Mouse (Mus musculus): ENCODE data around the gene Nkx2-1. TPM values are rescaled to one million over a fixed set of nuclear protein-coding genes. Genes with fewer than 3 reads are reported as not detected.

Gene Nkx2-1
- total RNA-seq (2014; rRNA removed) (not detected in 2 replicates), polyA plus RNA-seq (2012; rRNA removed) (0.04 TPM in 1 of 2 replicates, not detected in the other)

DNA sequence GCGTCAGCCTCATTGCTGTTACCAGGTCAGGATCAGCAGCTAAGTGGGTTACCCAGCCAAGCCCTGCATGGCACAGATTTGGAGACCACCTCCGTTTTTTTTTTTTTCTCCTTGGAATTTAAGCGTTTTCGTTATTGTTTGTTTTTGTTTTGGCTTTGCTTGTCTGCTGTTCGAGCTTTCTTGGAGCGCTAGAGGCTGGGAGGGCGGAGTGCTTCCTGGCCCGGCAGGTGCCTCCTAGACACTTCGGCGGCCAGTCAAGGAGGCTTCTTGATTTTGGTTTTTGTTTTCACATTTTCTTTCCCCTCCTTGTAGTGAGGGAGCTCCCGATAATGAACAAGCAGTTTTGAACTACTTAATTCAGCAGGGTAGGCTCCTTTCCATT, at the start of gene Nkx2-1:
Nkx2-1 (minus strand) TSS at position 25 of the 382 bp plus-strand sequence.
- no peak for DNase-seq (ENCODE audit: extremely low read depth, low read depth, low spot score)
- TF ChIP-seq POLR2A (IDR thresholded peaks at IDR 0.05; ENCODE audit: extremely low read depth, insufficient read depth, low read length) (no peak), CTCF (IDR thresholded peaks at IDR 0.05; ENCODE audit: low read depth, low read length) (no peak)
- H3K36me3 ChIP-seq (ENCODE audit: control insufficient read depth, insufficient read depth, low read length): no peaks in the 10 kb centered on the region
- no peak within 1 kb of the TSS for H3K9ac ChIP-seq (ENCODE audit: low read depth, low read length)
- H3K4me3 ChIP-seq (ENCODE audit: insufficient read depth, low read depth, low read length): no peak within 1 kb of the TSS
- no peak within 1 kb of the TSS for H3K27ac ChIP-seq (replicated peaks; ENCODE audit: insufficient read depth, low read depth, low read length)
- peaks cover 40% of the 10 kb centered on the region for H3K27me3 ChIP-seq (ENCODE audit: control insufficient read depth, insufficient read depth, low read length)
- WGBS: 6% methylated on average over 11 of the region's 11 CpGs
- H3K4me1 ChIP-seq (ENCODE audit: control insufficient read depth, insufficient read depth, low read length): peaks cover 2% of the 10 kb centered on the region; the same call in 1 of the 2 replicates
- H3K79me2 ChIP-seq (ENCODE audit: control insufficient read depth, insufficient read depth, low read length): no peaks in the 10 kb centered on the region

DNA sequence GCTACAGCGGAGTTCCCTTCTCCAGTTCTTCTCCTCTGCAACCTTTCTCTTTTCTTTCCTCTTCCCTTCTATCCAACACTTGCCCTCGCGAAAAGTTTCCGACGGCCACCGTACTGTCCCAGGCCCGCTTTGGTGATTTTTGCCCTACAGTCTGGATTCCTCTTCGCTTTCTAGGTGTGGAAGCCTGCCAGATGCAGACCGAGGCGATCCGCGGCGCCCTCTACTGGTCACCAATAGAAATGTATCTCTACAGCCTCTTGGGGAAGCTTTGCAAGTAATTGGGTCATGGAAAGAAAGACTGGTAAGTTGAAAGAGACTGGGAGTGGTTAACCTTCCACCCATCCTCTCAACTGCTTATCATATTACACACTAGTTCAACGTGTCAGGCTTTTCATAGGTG, 4.4 kb upstream of the Nkx2-1 start:
- H3K9ac ChIP-seq (ENCODE audit: low read depth, low read length): no peak overlapping the region
- H3K4me3 ChIP-seq (ENCODE audit: insufficient read depth, low read depth, low read length): no peak overlapping the region
- DNase-seq (ENCODE audit: extremely low read depth, low read depth, low spot score): peak; percentile 59
- H3K79me2 ChIP-seq (ENCODE audit: control insufficient read depth, insufficient read depth, low read length): no peaks in the 10 kb centered on the region
- no peaks in the 10 kb centered on the region for H3K36me3 ChIP-seq (ENCODE audit: control insufficient read depth, insufficient read depth, low read length)
- no peaks in the 10 kb centered on the region for H3K4me1 ChIP-seq (ENCODE audit: control insufficient read depth, insufficient read depth, low read length)
- no peak for TF ChIP-seq POLR2A (IDR thresholded peaks at IDR 0.05; ENCODE audit: extremely low read depth, insufficient read depth, low read length)
- TF ChIP-seq CTCF (IDR thresholded peaks at IDR 0.05; ENCODE audit: low read depth, low read length): peak; percentile 86
- no peak overlapping the region for H3K27ac ChIP-seq (replicated peaks; ENCODE audit: insufficient read depth, low read depth, low read length)
- H3K27me3 ChIP-seq (ENCODE audit: control insufficient read depth, insufficient read depth, low read length): peaks cover 18% of the 10 kb centered on the region; the same call in 1 of the 2 replicates
- WGBS: 1% methylated on average over 14 of the region's 14 CpGs

DNA sequence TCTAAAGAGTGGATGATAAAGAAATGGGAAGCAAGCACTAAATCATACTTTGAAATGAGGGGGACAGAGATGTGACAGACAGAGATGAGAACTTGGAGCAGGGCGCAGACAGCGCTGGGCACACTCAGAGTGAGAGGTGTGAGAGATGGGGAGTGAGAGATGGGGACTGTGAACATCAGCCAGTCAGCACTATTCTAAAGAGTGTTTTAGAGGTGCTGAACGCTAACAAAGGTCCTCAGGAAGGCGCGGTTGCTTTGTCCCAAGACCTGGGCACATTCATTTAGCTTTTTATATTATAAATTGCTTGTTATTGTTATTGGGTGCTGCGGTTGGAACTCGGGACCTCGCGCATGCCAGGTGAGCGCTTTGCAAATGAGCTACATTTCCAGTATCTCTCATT, 3.9 kb upstream of the Nkx2-1 start:
- TF ChIP-seq CTCF (IDR thresholded peaks at IDR 0.05; ENCODE audit: low read depth, low read length) (no peak), POLR2A (IDR thresholded peaks at IDR 0.05; ENCODE audit: extremely low read depth, insufficient read depth, low read length) (no peak)
- peaks cover 23% of the 10 kb centered on the region; the same call in 1 of the 2 replicates for H3K27me3 ChIP-seq (ENCODE audit: control insufficient read depth, insufficient read depth, low read length)
- 8% methylated on average over 10 of the region's 10 CpGs for WGBS

DNA sequence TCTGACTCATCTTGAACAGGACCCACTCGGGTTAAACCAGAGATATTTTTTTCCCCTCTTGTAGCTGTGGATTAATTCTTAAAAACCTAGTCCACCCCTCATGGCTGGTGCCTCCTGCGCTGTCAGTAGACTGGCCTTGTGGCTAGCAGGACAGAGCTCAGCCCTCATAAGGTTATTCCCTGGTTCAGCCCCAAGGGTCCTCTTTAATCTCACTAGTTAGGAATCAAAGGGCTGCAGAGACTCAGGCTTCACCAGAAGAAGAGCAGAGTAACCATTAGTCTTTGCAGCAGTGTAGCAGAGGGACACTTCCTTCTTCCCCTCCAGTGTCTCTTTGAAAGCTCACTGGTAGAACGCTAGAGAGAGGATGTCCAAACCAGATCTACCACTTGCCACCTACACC, 1.9 kb upstream of the Nkx2-1 start:
- DNase-seq (ENCODE audit: extremely low read depth, low read depth, low spot score): no peak
- H3K9ac ChIP-seq (ENCODE audit: low read depth, low read length): no peak overlapping the region
- peaks cover 36% of the 10 kb centered on the region for H3K27me3 ChIP-seq (ENCODE audit: control insufficient read depth, insufficient read depth, low read length)
- H3K27ac ChIP-seq (replicated peaks; ENCODE audit: insufficient read depth, low read depth, low read length): no peak overlapping the region
- no peaks in the 10 kb centered on the region for H3K79me2 ChIP-seq (ENCODE audit: control insufficient read depth, insufficient read depth, low read length)
- TF ChIP-seq POLR2A (IDR thresholded peaks at IDR 0.05; ENCODE audit: extremely low read depth, insufficient read depth, low read length): no peak
- TF ChIP-seq CTCF (IDR thresholded peaks at IDR 0.05; ENCODE audit: low read depth, low read length): no peak
- H3K36me3 ChIP-seq (ENCODE audit: control insufficient read depth, insufficient read depth, low read length): no peaks in the 10 kb centered on the region
- whole genome bisulfite sequencing: 7% methylated on average over 3 of the region's 3 CpGs
- H3K4me3 ChIP-seq (ENCODE audit: insufficient read depth, low read depth, low read length): no peak overlapping the region
- H3K4me1 ChIP-seq (ENCODE audit: control insufficient read depth, insufficient read depth, low read length): peaks cover 2% of the 10 kb centered on the region; the same call in 1 of the 2 replicates

More for the DNA sequence above, 3.9 kb upstream of the Nkx2-1 start:
- Histone ChIP-seq H3K27ac (replicated peaks; ENCODE audit: insufficient read depth, low read depth, low read length) (no peak overlapping the region), H3K4me3 (ENCODE audit: insufficient read depth, low read depth, low read length) (no peak overlapping the region), H3K9ac (ENCODE audit: low read depth, low read length) (no peak overlapping the region), H3K36me3 (ENCODE audit: control insufficient read depth, insufficient read depth, low read length) (no peaks in the 10 kb centered on the region), H3K4me1 (ENCODE audit: control insufficient read depth, insufficient read depth, low read length) (no peaks in the 10 kb centered on the region), H3K79me2 (ENCODE audit: control insufficient read depth, insufficient read depth, low read length) (no peaks in the 10 kb centered on the region)
- DNase-seq (ENCODE audit: extremely low read depth, low read depth, low spot score): no peak

DNA sequence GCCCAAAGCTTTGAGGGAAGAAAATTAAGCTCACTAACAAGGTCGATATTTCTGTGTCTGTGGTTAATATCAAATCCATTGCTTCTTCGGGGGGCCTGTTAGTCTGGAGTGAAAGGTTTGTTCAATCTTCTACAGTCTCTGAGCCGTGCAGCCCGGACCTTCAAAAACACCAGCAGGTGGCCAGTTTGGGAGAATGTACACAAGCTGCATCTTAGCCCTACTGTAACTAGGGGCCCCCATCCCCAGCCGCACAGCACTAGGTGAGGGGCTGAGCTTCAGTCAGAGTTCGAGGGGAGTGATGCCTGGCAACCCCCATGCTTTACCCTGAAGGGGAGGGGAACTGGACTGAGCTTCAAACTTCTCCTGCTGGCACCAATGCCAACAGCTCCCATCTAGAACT, 1.2 kb upstream of the Nkx2-1 start:
- H3K36me3 ChIP-seq (ENCODE audit: control insufficient read depth, insufficient read depth, low read length): no peaks in the 10 kb centered on the region
- no peak for DNase-seq (ENCODE audit: extremely low read depth, low read depth, low spot score)
- 4% methylated on average over 6 of the region's 6 CpGs for WGBS
- H3K27ac ChIP-seq (replicated peaks; ENCODE audit: insufficient read depth, low read depth, low read length): no peak overlapping the region
- TF ChIP-seq CTCF (IDR thresholded peaks at IDR 0.05; ENCODE audit: low read depth, low read length) (no peak), POLR2A (IDR thresholded peaks at IDR 0.05; ENCODE audit: extremely low read depth, insufficient read depth, low read length) (no peak)
- H3K79me2 ChIP-seq (ENCODE audit: control insufficient read depth, insufficient read depth, low read length): no peaks in the 10 kb centered on the region
- H3K9ac ChIP-seq (ENCODE audit: low read depth, low read length): no peak overlapping the region
- H3K4me3 ChIP-seq (ENCODE audit: insufficient read depth, low read depth, low read length): no peak overlapping the region
- peaks cover 42% of the 10 kb centered on the region for H3K27me3 ChIP-seq (ENCODE audit: control insufficient read depth, insufficient read depth, low read length)
- peaks cover 2% of the 10 kb centered on the region; the same call in 1 of the 2 replicates for H3K4me1 ChIP-seq (ENCODE audit: control insufficient read depth, insufficient read depth, low read length)

DNA sequence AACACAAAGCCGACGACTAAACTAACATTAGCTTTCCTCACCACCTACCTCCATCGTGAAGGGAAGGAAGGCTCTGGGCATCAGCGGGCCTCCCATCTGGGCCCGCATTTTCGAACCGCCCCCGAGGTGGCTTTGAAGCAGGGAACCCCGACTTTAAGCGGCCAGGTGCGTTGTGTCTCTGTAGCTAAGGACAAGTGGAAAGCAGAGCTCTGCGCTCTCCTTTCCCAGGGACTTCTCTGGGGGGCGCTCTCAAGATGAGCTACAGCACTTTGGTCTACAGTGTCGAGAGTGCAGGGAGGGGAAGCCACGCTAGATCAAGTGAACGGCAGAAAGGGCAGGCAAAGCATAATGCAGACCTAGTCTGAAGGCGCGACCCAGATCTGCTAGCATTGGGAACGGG, 634 bp upstream of the Nkx2-1 start:
- DNase-seq (ENCODE audit: extremely low read depth, low read depth, low spot score): no peak
- WGBS: 4% methylated on average over 19 of the region's 19 CpGs
- Histone ChIP-seq H3K27ac (replicated peaks; ENCODE audit: insufficient read depth, low read depth, low read length) (no peak overlapping the region), H3K4me3 (ENCODE audit: insufficient read depth, low read depth, low read length) (no peak overlapping the region), H3K27me3 (ENCODE audit: control insufficient read depth, insufficient read depth, low read length) (peaks cover 43% of the 10 kb centered on the region), H3K9ac (ENCODE audit: low read depth, low read length) (no peak overlapping the region), H3K36me3 (ENCODE audit: control insufficient read depth, insufficient read depth, low read length) (no peaks in the 10 kb centered on the region), H3K4me1 (ENCODE audit: control insufficient read depth, insufficient read depth, low read length) (peaks cover 2% of the 10 kb centered on the region; the same call in 1 of the 2 replicates), H3K79me2 (ENCODE audit: control insufficient read depth, insufficient read depth, low read length) (no peaks in the 10 kb centered on the region)
- TF ChIP-seq POLR2A (IDR thresholded peaks at IDR 0.05; ENCODE audit: extremely low read depth, insufficient read depth, low read length) (no peak), CTCF (IDR thresholded peaks at IDR 0.05; ENCODE audit: low read depth, low read length) (no peak)

Measured in liver, adult 2 months (tissue).